Mouse (Mus musculus) c-Kit-positive CD71-positive TER-119-negative erythroid progenitor cells, embryonic 14.5 days (primary cell): ENCODE results near the gene Tacc3.

Experiments used
- DNase-seq: peaks from one replicate; pipeline ENCODE4 v3.0.0-alpha.2; 2013; ENCODE audit warnings: low read depth

The Tacc3 gene

GRCm38 (mm10) chr5:33723019-33723640 lies 65.2 kb downstream of the Tacc3 start:
- DNase-seq = no peak

GRCm38 (mm10) chr5:33723641-33724465 lies 65.9 kb downstream of the Tacc3 start:
- no peak for DNase-seq

GRCm38 (mm10) chr5:33726081-33726647 lies 68.2 kb downstream of the Tacc3 start:
- no peak for DNase-seq

GRCm38 (mm10) chr5:33726891-33727290 lies 69.0 kb downstream of the Tacc3 start:
- no peak for DNase-seq
